ENCODE assay signal across 9 mouse cellular contexts in genomic region chr11:20830686-20831505, GRCm38 (mm10). TPM values are rescaled to one million over a fixed set of nuclear protein-coding genes. Genes with fewer than 3 reads are reported as not detected.
DNase-seq lines count a peak whose midpoint lies in the region; ATAC-seq and TF ChIP-seq lines count a peak whose summit lies in the region.
"Had no signal": no experiment of that assay in that cellular context is flagged by ENCODE, and none has a peak within 500 bp of the region (broad histone marks: within the 10 kb centered on the region; RNA-seq: fewer than 3 reads in every experiment).

Gene Lgalsl, minus strand, starts transcription at chr11:20831056.

- peak within 1 kb of the TSS; percentile 89 for H3K4me2 ChIP-seq in embryonic facial prominence, embryonic 15.5 days (replicated peaks)
- peak within 1 kb of the TSS; percentile 88 for H3K4me2 ChIP-seq in limb, embryonic 13.5 days (replicated peaks)
- peak within 1 kb of the TSS; percentile 81 for H3K4me2 ChIP-seq in midbrain, embryonic 14.5 days (ENCODE audit: low read length)

- no peaks in the 10 kb centered on the region for H3K27me3 ChIP-seq in embryonic facial prominence, embryonic 15.5 days
- 0 out of 2 replicates have a peak, but pooled peaks cover 6% of the 10 kb centered on the region for H3K27me3 ChIP-seq in limb, embryonic 13.5 days
- H3K27me3 ChIP-seq in midbrain, embryonic 14.5 days (ENCODE audit: control insufficient read depth, insufficient read depth, low read length): peaks cover 8% of the 10 kb centered on the region; the same call in 1 of the 2 replicates
- H3K27me3 ChIP-seq in spleen, adult 2 months (ENCODE audit: control insufficient read depth, insufficient read depth, low read length): peaks cover 7% of the 10 kb centered on the region

- H3K4me3 ChIP-seq in embryonic facial prominence, embryonic 15.5 days (replicated peaks): peak within 1 kb of the TSS; percentile 85
- peak within 1 kb of the TSS; percentile 78 for H3K4me3 ChIP-seq in limb, embryonic 13.5 days
- H3K4me3 ChIP-seq in midbrain, embryonic 14.5 days (replicated peaks; ENCODE audit: low read depth, low read length): peak within 1 kb of the TSS; percentile 87
- H3K4me3 ChIP-seq in spleen, adult 2 months (ENCODE audit: extremely low read depth, insufficient read depth, insufficient read length): peak within 1 kb of the TSS; percentile 60

- peak; percentile 82 for ATAC-seq in embryonic facial prominence, embryonic 15.5 days (ENCODE audit: insufficient number of reproducible peaks, low FRiP score, low TSS enrichment, low read depth)
- ATAC-seq in limb, embryonic 13.5 days (ENCODE audit: low FRiP score, low read depth): peak; percentile 79
- peak; percentile 82 for ATAC-seq in midbrain, embryonic 14.5 days (ENCODE audit: low FRiP score, low TSS enrichment)

- peaks cover 16% of the 10 kb centered on the region; the same call in 1 of the 2 replicates for H3K36me3 ChIP-seq in embryonic facial prominence, embryonic 15.5 days
- peaks cover 23% of the 10 kb centered on the region for H3K36me3 ChIP-seq in limb, embryonic 13.5 days
- peaks cover 22% of the 10 kb centered on the region for H3K36me3 ChIP-seq in midbrain, embryonic 14.5 days (ENCODE audit: control insufficient read depth, insufficient read depth, low read length)
- no peaks in the 10 kb centered on the region for H3K36me3 ChIP-seq in spleen, adult 2 months (ENCODE audit: control insufficient read depth, insufficient read depth, low read length)
- H3K36me3 ChIP-seq: G1E had no signal

- peak; percentile 52 for DNase-seq in 3T3-L1 (ENCODE audit: low read depth, low spot score)
- peak; percentile 85 to 88 for DNase-seq in adrenal gland, postnatal 36 days
- peak; percentile 59 for DNase-seq in heart, adult 8-10 months (ENCODE audit: low spot score)
- DNase-seq in kidney, adult 8-10 months: peak; percentile 72 to 73
- peak; percentile 88 for DNase-seq in midbrain, embryonic 14.5 days
- peak in 1 of 2 experiments; percentile 36 for DNase-seq in spleen, adult 2 months (ENCODE audit: low read depth in 1 of 2, low spot score in 2 of 2)

- H3K9ac ChIP-seq in embryonic facial prominence, embryonic 15.5 days: peak within 1 kb of the TSS; percentile 83
- H3K9ac ChIP-seq in limb, embryonic 13.5 days: peak within 1 kb of the TSS; percentile 89
- H3K9ac ChIP-seq in midbrain, embryonic 14.5 days (replicated peaks; ENCODE audit: low read length): peak within 1 kb of the TSS; percentile 95

- no peaks in the 10 kb centered on the region for H3K9me3 ChIP-seq in embryonic facial prominence, embryonic 15.5 days (replicated peaks)
- no peaks in the 10 kb centered on the region for H3K9me3 ChIP-seq in limb, embryonic 13.5 days
- H3K9me3 ChIP-seq in midbrain, embryonic 14.5 days (ENCODE audit: control insufficient read depth, low read length): no peaks in the 10 kb centered on the region
- H3K9me3 ChIP-seq: G1E had no signal

- peaks cover 25% of the 10 kb centered on the region for H3K4me1 ChIP-seq in embryonic facial prominence, embryonic 15.5 days
- H3K4me1 ChIP-seq in limb, embryonic 13.5 days: peaks cover 28% of the 10 kb centered on the region
- H3K4me1 ChIP-seq in midbrain, embryonic 14.5 days (ENCODE audit: control insufficient read depth, insufficient read depth, low read length): peaks cover 23% of the 10 kb centered on the region
- H3K4me1 ChIP-seq in spleen, adult 2 months (ENCODE audit: control insufficient read depth, insufficient read depth, insufficient read length): no peaks in the 10 kb centered on the region; the same call in 1 of the 2 replicates

- H3K27ac ChIP-seq in embryonic facial prominence, embryonic 15.5 days (replicated peaks): peak within 1 kb of the TSS; percentile 95
- H3K27ac ChIP-seq in limb, embryonic 13.5 days: peak within 1 kb of the TSS; percentile 55
- peak within 1 kb of the TSS; percentile 93 for H3K27ac ChIP-seq in midbrain, embryonic 14.5 days (replicated peaks; ENCODE audit: low read depth, low read length)
- peak within 1 kb of the TSS; percentile 5; the same call in 1 of the 2 replicates for H3K27ac ChIP-seq in spleen, adult 2 months (ENCODE audit: insufficient read depth, low read length)

- WGBS in embryonic facial prominence, embryonic 15.5 days: under 1% methylated on average over 97 of the region's 102 CpGs
- under 1% methylated on average over 92 of the region's 102 CpGs for WGBS in limb, embryonic 13.5 days
- under 1% methylated on average over 99 of the region's 102 CpGs for WGBS in midbrain, embryonic 14.5 days
- 2% methylated on average over 100 of the region's 102 CpGs for WGBS in spleen, adult 2 months

- no peak for TF ChIP-seq POLR2A in spleen, adult 2 months (IDR thresholded peaks at IDR 0.05; ENCODE audit: low read depth, low read length)

- TF ChIP-seq CTCF in spleen, adult 2 months (IDR thresholded peaks at IDR 0.05; ENCODE audit: extremely low read depth, insufficient read depth, insufficient read length, insufficient replicate concordance): no peak

RNA-seq across cellular contexts. Expression of gene Lgalsl, which starts in this region (rescaled TPM):
- total RNA-seq in adrenal gland, postnatal 36 days (2021): 10 to 100 TPM; 24.3 to 36.9 TPM
- 68.4 and 74.7 TPM in 2 replicates for polyA plus RNA-seq in embryonic facial prominence, embryonic 15.5 days (2015; fragmentation: Nextera tagmentation; extraction: Ambion mirVana)
- total RNA-seq in heart, adult 8-10 months (2022): 10 to 100 TPM; 25.3 to 32.2 (median 29.7) TPM
- polyA plus RNA-seq in limb, embryonic 13.5 days (2015; fragmentation: Nextera tagmentation; extraction: Ambion mirVana): 36.5 and 37.4 TPM in 2 replicates
- polyA plus RNA-seq in midbrain, embryonic 14.5 days (2014; fragmentation: Nextera tagmentation; extraction: Ambion mirVana): 62.9 and 72.9 TPM in 2 replicates
- polyA plus RNA-seq in spleen, adult 2 months (2012; rRNA removed): 2.6 and 4.4 TPM in 2 replicates
- polyA plus RNA-seq: G1E had no signal

Comparison
In these comparisons a context has a peak if more than half of its experiments do, and no peak if none do; other contexts are left out.
1. H3K27ac ChIP-seq: peak in every context shown above with its lines; median percentile 95 in embryonic facial prominence, embryonic 15.5 days; 93 in midbrain, embryonic 14.5 days; 55 in limb, embryonic 13.5 days; 5 in spleen, adult 2 months.